Mouse (Mus musculus): ENCODE data around the gene Atrnl1. TPM values are rescaled to one million over a fixed set of nuclear protein-coding genes. Genes with fewer than 3 reads are reported as not detected.
"Not testable (repeated sequence)": the region's sequence is repeated elsewhere in the genome, so short reads cannot be mapped to it uniquely, and the experiment has no call there.

Atrnl1 gene
- total RNA-seq, 4 experiments from 2014 or later: 13.7 to 16.1 (median 15.1) TPM

- no peak for DNase-seq (ENCODE audit: low spot score)
Observed at GRCm38 (mm10) chr19:58021514-58022284, 410.9 kb downstream of the Atrnl1 start.

GRCm38 (mm10) chr19:58023216-58023825, 412.5 kb downstream of the Atrnl1 start:
- DNase-seq (ENCODE audit: low spot score): no peak

GRCm38 (mm10) chr19:58025053-58025452, 414.2 kb downstream of the Atrnl1 start:
- DNase-seq (ENCODE audit: low spot score): no peak

- DNase-seq (ENCODE audit: low spot score): no peak
Observed at GRCm38 (mm10) chr19:58029661-58030060, 418.8 kb downstream of the Atrnl1 start.

GRCm38 (mm10) chr19:58033241-58033640, 422.4 kb downstream of the Atrnl1 start:
- DNase-seq (ENCODE audit: low spot score): no peak

- DNase-seq (ENCODE audit: low spot score): no peak
Observed at GRCm38 (mm10) chr19:58036166-58036565, 425.3 kb downstream of the Atrnl1 start.

GRCm38 (mm10) chr19:58043120-58043519, 432.3 kb downstream of the Atrnl1 start:
- DNase-seq (ENCODE audit: low spot score): no peak

- no peak for DNase-seq (ENCODE audit: low spot score)
Observed at GRCm38 (mm10) chr19:58043550-58043949, 432.7 kb downstream of the Atrnl1 start.

GRCm38 (mm10) chr19:58044816-58045215, 434.0 kb downstream of the Atrnl1 start:
- DNase-seq (ENCODE audit: low spot score): no peak

- no peak for DNase-seq (ENCODE audit: low spot score)
Observed at GRCm38 (mm10) chr19:58046656-58047055, 435.8 kb downstream of the Atrnl1 start.

GRCm38 (mm10) chr19:58050410-58050809, 439.6 kb downstream of the Atrnl1 start:
- not testable (repeated sequence) for DNase-seq (ENCODE audit: low spot score)

GRCm38 (mm10) chr19:58050986-58051385, 440.2 kb downstream of the Atrnl1 start:
- no peak for DNase-seq (ENCODE audit: low spot score)

GRCm38 (mm10) chr19:58051905-58052304, 441.1 kb downstream of the Atrnl1 start:
- DNase-seq (ENCODE audit: low spot score): no peak

- DNase-seq (ENCODE audit: low spot score): no peak
Observed at GRCm38 (mm10) chr19:58052444-58053135, 441.8 kb downstream of the Atrnl1 start.

- DNase-seq (ENCODE audit: low spot score): no peak
Observed at GRCm38 (mm10) chr19:58059719-58060118, 448.9 kb downstream of the Atrnl1 start.

- no peak for DNase-seq (ENCODE audit: low spot score)
Observed at GRCm38 (mm10) chr19:58060199-58060853, 449.5 kb downstream of the Atrnl1 start.

- no peak for DNase-seq (ENCODE audit: low spot score)
Observed at GRCm38 (mm10) chr19:58060854-58061358, 450.1 kb downstream of the Atrnl1 start.

GRCm38 (mm10) chr19:58061933-58062332, 451.1 kb downstream of the Atrnl1 start:
- DNase-seq (ENCODE audit: low spot score): no peak

GRCm38 (mm10) chr19:58063541-58063940, 452.7 kb downstream of the Atrnl1 start:
- DNase-seq (ENCODE audit: low spot score): no peak

- no peak for DNase-seq (ENCODE audit: low spot score)
Observed at GRCm38 (mm10) chr19:58064116-58065000, 453.5 kb downstream of the Atrnl1 start.

GRCm38 (mm10) chr19:58065001-58065314, 454.1 kb downstream of the Atrnl1 start:
- DNase-seq (ENCODE audit: low spot score): no peak
